Mouse (Mus musculus) mouse trophoblast stem cell (cell line): ENCODE results near the gene Tenm4.
"Not testable (repeated sequence)": the region's sequence is repeated elsewhere in the genome, so short reads cannot be mapped to it uniquely, and the experiment has no call there.

ENCODE experiments used
- in situ Hi-C, 2 experiments: fragments of 300-500 bp; cut with MseI, MboI; formaldehyde crosslinking; loops; 2 replicates in 1 of 2; 3 replicates in 1 of 2; pipeline ENCODE4 v1.15.1; 2025

Gene Tenm4

GRCm38 (mm10) chr7:96889061-96890034, 718.3 kb downstream of the Tenm4 start:
- in situ Hi-C loops: no loop called here

GRCm38 (mm10) chr7:96890035-96890621, 719.1 kb downstream of the Tenm4 start:
- in situ Hi-C loops: no loop called here

DNA sequence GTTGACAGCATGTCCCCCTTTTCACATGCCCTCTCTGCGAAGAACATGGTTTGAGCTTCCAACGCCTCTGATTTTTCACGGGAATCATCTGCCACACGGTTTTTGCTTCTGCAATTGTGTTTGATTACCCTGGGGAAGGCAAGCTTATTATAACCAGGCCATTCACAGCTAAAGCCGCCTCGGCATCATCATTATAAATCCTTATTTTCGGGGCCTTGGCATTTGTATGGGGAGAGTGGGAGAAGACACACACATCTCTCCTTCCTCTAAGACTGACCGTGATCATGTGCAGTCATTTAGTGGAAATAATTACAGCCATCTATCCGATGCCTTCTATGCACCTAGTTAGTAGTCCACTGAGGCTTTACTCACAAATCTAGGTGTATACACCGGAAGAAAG, 719.9 kb downstream of the Tenm4 start:
- in situ Hi-C loops: no loop called here

GRCm38 (mm10) chr7:96899036-96899569, 728.1 kb downstream of the Tenm4 start:
- in situ Hi-C loops: no loop called here

DNA sequence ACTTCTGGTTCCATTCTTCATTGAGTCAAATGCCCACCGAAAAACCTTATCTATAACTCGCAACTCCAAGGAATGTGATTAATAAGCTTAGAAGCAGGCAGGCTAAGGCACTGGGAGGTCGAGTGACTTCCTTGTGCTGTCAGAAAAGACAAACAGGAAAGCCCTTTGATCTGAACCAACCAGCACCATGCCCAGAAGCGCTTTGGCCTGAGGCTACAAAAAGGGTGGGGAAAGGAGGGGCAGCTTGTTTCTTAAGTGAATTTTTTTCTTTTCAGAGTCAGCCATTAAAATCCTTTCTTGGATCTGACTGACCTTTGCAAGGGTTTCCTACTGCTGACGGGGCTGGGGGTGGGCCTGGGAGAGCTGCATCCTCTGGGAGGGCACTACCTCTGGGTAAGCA, 731.1 kb downstream of the Tenm4 start:
- in situ Hi-C loops: no loop called here

DNA sequence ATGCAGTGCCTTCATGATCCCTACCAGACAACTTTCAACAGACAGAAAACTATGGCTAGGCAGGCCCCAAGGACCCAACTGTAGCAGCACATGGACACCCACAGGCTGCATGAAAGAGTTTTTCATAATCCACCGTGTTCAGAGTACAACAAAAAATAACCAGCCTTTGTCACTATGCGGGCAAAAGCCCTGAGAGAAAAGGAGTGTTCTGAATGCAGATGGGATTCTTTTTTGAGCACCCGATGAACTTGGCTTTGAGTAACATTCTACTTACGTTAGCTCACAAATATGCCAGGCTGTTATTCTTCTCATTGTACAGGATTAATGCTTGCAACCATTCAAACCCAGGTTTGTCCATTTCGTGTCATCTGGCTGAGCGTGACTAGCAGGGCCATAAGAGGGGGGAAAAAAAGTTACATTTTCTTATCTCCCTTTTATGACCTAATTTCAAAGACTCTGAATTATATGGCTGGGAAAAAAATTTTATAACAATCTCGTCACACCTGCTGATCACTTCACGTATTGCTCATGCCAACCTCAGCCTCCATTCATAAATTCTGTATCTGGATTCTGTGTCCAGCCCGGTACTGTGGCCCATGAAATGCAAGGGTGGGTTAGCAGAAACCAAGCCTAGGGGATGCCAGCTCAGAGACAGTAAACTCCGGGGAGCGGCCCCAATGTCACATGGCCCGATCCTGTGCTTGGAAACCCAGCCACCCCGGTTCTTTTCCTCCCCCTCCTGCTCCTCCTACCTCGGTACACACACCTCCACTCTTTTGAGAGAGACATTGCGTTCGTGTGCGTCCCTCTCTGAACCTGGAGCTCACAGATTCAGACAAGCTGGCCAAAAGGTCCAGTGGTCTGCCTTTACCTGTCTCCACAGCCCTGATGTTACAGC, 732.3 kb downstream of the Tenm4 start:
- in situ Hi-C loops: no loop called here

DNA sequence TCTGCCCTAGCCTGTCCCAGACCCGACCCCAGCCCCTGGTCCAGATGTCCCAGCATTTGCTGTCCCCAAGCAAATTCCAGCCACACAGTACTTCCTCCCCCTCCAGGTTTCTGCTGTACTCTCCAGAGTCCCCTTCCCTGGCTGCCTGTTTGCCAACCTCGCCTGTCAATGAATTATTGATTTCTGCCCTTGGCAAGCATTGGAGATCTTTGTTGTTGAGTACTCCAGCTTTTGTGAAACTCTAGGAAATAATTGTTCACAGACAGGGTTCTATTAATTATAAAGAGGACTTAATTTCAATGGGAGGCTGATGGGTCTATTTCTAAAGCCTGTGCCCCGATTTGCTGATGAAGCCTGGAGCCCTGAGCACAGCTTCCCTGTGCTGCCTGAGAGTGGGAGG, 733.4 kb downstream of the Tenm4 start:
- in situ Hi-C loops: no loop called here

DNA sequence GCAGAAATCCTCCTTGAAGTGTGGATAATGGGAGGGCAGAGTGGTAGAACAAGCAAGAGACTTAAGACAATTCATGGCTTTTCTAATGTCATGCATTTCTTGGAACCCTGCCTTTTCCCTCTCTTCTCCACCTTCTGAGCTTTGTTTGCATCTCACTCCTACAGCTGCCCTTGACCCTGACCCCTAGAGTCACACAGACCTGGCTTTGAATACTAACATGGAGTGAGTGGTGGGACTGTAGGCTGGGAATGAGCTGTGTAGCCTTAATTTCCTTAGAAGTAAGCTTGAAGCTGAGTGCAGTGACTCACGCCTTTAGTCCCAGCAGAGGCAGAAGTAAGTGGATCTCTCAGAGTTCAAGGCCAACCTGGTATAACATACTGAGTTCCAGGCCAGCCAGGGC, 733.9 kb downstream of the Tenm4 start:
- in situ Hi-C loops: no loop called here

DNA sequence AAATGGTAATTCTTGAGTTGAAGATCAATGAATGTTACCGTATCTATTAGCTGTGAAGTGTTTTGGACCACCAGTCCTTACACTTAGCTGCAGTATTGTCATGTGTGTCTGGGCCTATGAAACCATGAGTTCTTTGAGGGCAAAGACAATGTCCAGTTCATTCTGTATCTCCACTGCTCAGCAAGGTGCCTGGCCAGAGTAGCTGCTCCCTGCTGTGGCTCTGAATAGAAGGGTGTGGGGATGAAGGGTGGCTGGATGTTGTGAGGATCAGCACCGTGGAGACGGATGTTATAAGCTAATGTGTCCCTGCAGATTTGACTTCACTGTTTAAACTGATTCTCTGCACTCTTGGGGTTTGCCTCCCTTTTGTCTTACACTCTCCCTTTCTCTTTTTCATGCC, 734.4 kb downstream of the Tenm4 start:
- in situ Hi-C loops: no loop called here

- in situ Hi-C loops: no loop called here
Observed at GRCm38 (mm10) chr7:96906216-96906615, 735.2 kb downstream of the Tenm4 start.

DNA sequence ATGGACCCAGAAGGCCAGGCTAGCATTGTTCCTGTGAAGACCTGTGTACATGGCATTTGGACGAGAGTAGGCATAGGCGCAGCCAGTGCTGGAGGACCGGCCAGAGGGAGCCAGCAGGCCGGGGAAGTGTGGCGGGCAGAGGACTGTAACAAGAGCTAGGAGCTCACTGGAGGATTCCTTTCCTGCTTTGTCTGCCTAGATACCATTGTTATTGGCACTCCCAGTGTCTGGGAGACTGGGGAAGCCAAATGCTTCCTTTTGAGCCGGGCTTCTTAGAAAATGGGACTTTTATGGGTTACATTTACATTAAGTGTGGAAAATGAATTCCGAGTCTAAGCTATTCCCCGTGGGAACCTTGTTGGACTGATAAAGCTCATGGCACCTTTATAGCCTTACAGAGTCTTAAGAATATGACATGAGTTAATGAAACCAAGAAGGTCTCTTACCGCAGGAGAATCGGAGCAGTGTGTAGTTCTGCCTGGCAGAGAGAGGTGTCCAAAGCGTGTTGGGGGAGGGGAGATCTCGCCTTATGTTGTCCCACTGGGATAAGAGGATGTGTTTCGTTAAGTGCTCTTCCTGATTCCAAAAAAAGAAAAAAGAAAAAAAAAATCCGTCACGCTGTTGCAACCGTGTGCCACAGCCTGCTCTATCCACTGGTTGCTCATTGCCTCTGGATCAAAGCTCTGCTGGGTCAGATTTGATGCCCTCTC, 737.1 kb downstream of the Tenm4 start:
- in situ Hi-C loops: no loop called here

DNA sequence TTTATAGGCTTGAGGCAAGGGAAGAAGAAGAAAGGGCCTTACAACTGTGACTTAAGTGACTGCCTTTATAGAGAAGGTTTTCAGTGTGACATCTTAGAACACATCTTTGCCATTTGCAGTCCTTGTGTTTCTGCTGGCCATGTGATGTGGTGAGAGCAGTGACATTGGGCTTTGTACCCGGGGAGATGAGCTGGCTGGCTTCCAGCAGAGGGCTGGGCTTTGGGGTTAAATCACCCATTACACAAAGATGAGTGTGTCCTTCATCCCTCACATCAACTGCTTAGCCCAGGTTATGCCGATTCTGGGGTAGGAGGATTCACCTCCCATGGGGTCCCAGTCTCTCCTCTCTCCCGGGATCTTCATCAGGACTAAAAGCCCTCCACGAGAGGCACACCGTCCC, 738.8 kb downstream of the Tenm4 start:
- in situ Hi-C loops: loop anchor here (5.0 to 10.0 kb wide), 4 partner anchors 133 to 395 kb away; no protein-coding TSS in a partner anchor

DNA sequence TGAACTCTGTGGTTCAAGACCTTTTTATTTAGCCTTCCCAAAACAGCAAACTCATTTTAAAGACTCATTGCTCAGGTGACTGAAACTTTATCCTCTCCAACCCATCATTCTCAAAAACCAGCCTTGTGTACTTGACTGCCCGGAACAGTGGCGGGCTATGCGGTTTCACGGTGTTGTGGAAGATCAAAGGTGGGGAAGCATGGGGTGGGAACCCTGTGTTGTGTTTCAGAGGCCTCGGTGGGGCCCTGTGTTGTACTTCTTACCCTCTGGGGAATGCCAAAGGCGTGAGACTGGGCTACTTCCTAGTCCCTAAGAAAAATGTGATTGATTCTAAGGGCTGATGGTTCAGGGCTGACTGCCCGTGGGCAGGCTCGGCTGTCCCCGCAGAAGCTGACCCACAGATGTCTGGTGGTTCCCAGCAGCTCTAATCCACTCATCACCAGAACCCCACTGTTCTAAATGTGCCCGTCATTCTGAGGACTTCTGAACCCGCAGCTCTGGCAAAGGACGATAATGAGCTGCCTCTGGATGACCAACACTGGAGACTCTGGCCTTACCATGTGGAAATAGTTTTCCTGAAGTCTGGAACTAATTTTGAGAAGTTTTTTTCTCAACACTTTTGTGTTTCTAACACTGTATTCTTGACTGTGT, 739.4 kb downstream of the Tenm4 start:
- in situ Hi-C loops: loop anchor here (5.0 to 10.0 kb wide), 4 partner anchors 133 to 396 kb away; no protein-coding TSS in a partner anchor

- in situ Hi-C loops: loop anchor here (5.0 to 10.0 kb wide), 4 partner anchors 137 to 399 kb away; no protein-coding TSS in a partner anchor
Observed at GRCm38 (mm10) chr7:96914031-96914430, 743.0 kb downstream of the Tenm4 start.

- in situ Hi-C loops: loop anchor here (10.0 kb wide), 2 partner anchors 391 to 401 kb away; no protein-coding TSS in a partner anchor
Observed at GRCm38 (mm10) chr7:96915452-96916105, 744.5 kb downstream of the Tenm4 start.

DNA sequence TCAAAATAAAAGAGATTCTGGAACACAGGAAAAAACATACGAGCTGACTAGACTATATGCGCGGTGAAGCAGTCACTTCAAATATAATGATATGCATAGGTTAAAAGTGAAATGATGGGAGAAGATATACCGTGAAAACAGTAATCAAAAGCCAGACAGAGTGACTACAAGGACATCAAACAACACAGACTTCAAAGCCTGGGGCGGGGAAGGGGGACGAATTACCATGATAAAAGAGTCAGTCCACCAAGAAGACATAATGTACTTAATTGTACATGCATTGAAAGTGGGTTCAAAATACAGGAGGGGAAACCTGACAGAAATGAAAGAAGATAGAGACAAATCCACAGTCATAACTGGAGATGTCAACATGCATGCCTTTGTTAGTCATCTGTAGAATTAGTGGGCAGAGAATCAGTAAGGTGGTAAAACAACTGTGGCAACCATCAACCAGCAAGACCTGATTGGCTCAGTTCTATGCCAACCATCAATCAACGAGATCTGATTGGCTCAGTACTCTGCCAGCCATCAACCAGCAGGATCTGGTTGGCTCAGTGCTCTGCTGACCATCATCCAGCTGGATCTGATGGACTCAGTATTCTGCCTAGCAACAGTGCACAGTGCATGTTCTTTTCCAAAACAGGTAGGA, 749.5 kb downstream of the Tenm4 start:
- in situ Hi-C loops: no loop called here

GRCm38 (mm10) chr7:96922927-96923326, 751.9 kb downstream of the Tenm4 start:
- in situ Hi-C loops: no loop called here

DNA sequence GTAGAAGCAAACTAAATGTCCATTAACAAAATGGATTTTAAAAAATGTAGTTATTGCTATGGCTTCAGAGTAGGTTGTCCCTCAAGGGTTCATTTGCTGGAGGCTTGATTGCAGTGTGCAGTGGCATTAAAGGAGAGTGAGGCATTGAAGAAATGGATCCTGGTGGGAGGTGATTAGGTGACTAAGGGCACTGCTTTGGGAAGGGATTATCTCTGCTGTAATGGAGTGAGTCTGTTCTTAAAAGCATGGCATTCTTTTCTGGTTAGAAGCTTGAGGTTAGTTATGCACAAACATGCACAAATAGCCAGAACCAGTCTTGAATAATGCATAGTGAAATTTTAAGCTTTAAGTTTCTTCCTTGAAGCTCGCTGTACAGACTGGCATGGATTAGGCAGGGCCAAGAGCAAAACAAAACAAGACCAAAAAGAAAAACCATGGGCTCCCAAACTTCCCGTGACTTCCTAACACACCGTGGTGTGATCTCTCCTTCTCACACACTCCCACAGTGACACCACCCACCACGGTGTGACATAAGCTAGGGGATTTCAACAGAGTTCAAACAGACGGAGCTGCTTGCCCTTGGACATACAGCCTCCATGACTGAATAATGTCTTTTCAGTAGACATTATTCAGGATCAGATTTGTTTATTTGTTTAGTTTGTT, 772.8 kb downstream of the Tenm4 start:
- in situ Hi-C loops: no loop called here

- in situ Hi-C loops: not testable (repeated sequence)
Observed at GRCm38 (mm10) chr7:96946501-96946900, 775.5 kb downstream of the Tenm4 start.
